Mouse (Mus musculus) stomach, embryonic 15.5 days (tissue): ENCODE measurements at regions not wholly inside any gene's neighbourhood (a gene's known extent, or its start where the extent isn't known, plus 50 kb on each side); places are given as distances from the start of the nearest gene placed in this dataset.

ENCODE experiments used
- ATAC-seq: fragments of 200-750 bp; cut with Nextera tagmentation; 2 replicates; pipeline ENCODE4 v1.8.0; 2017; ENCODE audit warnings: low read depth, moderate number of reproducible peaks, moderate TSS enrichment; ENCODE audit not compliant: insufficient read depth, low FRiP score
- H3K27ac ChIP-seq: fragments of 300-500 bp; sonication (generic); 2 replicates; pipeline ENCODE4 v1.5.1; 2015; ENCODE audit warnings: mild to moderate bottlenecking, inconsistent platforms
- H3K27me3 ChIP-seq: fragments of 300-500 bp; sonication (generic); replicated peaks from 2 replicates; pipeline ENCODE4 v1.6.1; 2015; ENCODE audit warnings: inconsistent platforms
- H3K36me3 ChIP-seq: fragments of 300-500 bp; sonication (generic); 2 replicates; pipeline ENCODE4 v1.6.1; 2015; ENCODE audit warnings: inconsistent platforms
- H3K4me1 ChIP-seq: fragments of 300-500 bp; sonication (generic); 2 replicates; pipeline ENCODE4 v1.6.1; 2015; ENCODE audit warnings: inconsistent platforms
- H3K4me2 ChIP-seq: fragments of 300-500 bp; sonication (generic); 2 replicates; pipeline ENCODE4 v1.6.1; 2015; ENCODE audit warnings: mild to moderate bottlenecking, inconsistent platforms
- H3K4me3 ChIP-seq: fragments of 300-500 bp; sonication (generic); replicated peaks from 2 replicates; pipeline ENCODE4 v1.5.1; 2015; ENCODE audit warnings: inconsistent platforms
- H3K9ac ChIP-seq: fragments of 300-500 bp; sonication (generic); 2 replicates; pipeline ENCODE4 v1.6.1; 2015; ENCODE audit warnings: inconsistent platforms
- H3K9me3 ChIP-seq: fragments of 300-500 bp; sonication (generic); 2 replicates; pipeline ENCODE4 v1.6.1; 2016; ENCODE audit warnings: inconsistent platforms
- WGBS: fragments of 180-500 bp; shearing (Covaris S2); methylation state at CpG from one replicate; pipeline ENCODE4 v1.1.7; 2015; 5-methylcytosine and 5-hydroxymethylcytosine counted together

DNA sequence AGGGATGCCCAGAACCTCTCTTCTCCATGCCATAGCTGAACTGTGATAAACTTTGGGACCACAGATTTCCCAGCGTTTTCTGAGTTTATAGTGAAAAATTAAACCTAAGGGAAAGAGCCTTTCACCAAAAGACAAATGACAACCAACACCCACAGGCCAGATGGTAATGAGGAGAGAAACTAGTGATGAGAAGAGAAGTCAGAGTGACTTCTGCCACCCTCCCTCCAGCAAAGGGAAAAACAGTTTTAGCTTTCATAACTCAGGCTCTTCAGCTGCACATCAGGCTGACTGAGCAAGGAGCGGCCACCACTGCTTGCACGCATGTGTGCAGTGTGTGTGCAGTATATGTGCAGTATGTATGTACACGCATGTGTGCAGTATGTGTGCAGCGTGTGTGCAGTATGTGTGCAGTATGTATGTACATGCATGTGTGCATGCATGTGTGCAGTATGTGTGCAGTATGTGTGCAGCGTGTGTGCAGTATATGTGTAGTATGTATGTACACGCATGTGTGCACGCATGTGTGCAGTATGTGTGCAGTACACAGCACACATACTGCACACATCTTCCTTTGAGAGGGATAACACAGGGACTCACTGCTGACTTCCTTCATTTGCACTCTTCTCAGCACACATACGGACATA, 208.1 kb upstream of the Ppargc1a start:
- Histone ChIP-seq H3K4me1 (no peaks in the 10 kb centered on the region), H3K36me3 (no peaks in the 10 kb centered on the region), H3K4me2 (no peak overlapping the region), H3K4me3 (no peak overlapping the region), H3K27me3 (no peaks in the 10 kb centered on the region), H3K9me3 (no peaks in the 10 kb centered on the region), H3K9ac (no peak overlapping the region), H3K27ac (no peak overlapping the region)
- WGBS: 90% methylated on average over 9 of the region's 9 CpGs
- no peak for ATAC-seq

DNA sequence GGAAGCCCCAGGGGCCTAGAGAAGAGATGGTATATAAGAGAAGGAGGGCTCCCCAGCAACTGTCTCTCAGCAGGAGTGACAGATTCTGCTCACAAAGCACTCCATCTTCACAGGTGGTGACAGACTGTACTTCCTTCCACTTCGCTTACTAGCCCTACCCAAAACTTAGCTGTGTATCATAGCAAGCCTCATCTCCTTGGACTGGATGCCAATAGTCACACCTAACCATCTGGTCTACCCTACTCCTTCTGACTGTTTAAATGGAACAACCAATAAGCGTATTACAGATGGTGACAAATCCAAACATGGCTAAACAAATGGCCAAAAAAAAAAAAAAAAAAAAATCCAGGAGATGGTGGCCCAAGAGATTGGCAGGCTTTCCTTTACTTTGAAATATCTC, 204.1 kb upstream of the Ppargc1a start:
- Histone ChIP-seq H3K4me2 (no peak overlapping the region), H3K9me3 (no peaks in the 10 kb centered on the region), H3K9ac (no peak overlapping the region), H3K27ac (no peak overlapping the region), H3K4me1 (no peaks in the 10 kb centered on the region), H3K4me3 (no peak overlapping the region), H3K27me3 (no peaks in the 10 kb centered on the region), H3K36me3 (no peaks in the 10 kb centered on the region)
- no peak for ATAC-seq
- 76% methylated on average over 2 of the region's 2 CpGs for WGBS

DNA sequence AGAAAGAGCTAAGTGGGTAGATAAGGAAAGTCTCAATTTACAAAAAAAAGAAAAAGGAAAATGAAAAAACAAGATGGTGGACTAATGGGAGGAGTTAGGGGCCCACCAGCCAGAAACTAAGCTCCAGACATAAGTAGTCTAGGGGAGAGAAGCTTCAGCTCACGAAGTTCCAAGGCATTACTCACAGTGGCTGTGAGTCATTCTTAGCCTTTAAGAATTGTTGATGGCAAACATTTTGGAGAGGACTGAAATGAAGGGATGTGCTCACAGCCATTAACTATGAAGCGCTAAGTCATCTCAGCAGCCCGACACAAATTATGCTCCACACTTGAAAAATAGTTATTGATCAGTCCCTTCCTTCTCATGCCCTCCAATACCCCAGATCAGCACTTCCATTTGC, 198.6 kb upstream of the Ppargc1a start:
- Histone ChIP-seq H3K27me3 (no peaks in the 10 kb centered on the region), H3K36me3 (no peaks in the 10 kb centered on the region), H3K27ac (no peak overlapping the region), H3K4me3 (no peak overlapping the region), H3K4me2 (no peak overlapping the region), H3K9me3 (no peaks in the 10 kb centered on the region), H3K4me1 (no peaks in the 10 kb centered on the region), H3K9ac (no peak overlapping the region)
- 76% methylated on average over 3 of the region's 3 CpGs for WGBS
- ATAC-seq: no peak

DNA sequence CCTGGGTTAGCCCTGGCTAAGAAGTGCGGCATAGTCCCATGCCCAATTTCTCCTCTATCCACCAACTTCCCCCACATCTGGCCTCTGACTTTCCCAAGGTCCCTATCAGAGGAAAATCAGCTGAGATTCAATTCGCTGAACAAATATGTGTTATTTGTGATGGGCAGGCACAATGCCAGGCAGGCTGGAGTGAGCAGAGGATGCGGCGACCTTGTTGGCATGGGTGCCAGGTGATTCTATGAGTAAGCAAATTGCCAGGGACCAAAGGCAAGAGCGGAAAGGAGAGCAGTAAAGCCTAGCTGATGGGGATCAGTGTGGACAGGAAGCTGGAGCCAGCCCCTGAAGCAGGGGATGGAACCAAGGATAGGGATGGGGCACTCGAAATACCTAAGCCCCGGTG, 196.9 kb upstream of the Ppargc1a start:
- no peak for ATAC-seq
- no peaks in the 10 kb centered on the region for H3K36me3 ChIP-seq
- H3K4me2 ChIP-seq: no peak overlapping the region
- 79% methylated on average over 7 of the region's 7 CpGs for WGBS
- H3K9ac ChIP-seq: no peak overlapping the region
- no peak overlapping the region for H3K27ac ChIP-seq
- H3K27me3 ChIP-seq: no peaks in the 10 kb centered on the region
- H3K4me3 ChIP-seq: no peak overlapping the region
- no peaks in the 10 kb centered on the region for H3K4me1 ChIP-seq
- H3K9me3 ChIP-seq: no peaks in the 10 kb centered on the region

- Histone ChIP-seq H3K27ac (no peak overlapping the region), H3K4me3 (no peak overlapping the region), H3K9ac (no peak overlapping the region), H3K4me1 (no peaks in the 10 kb centered on the region), H3K4me2 (no peak overlapping the region), H3K9me3 (no peaks in the 10 kb centered on the region), H3K27me3 (no peaks in the 10 kb centered on the region), H3K36me3 (no peaks in the 10 kb centered on the region)
- ATAC-seq: no peak
- WGBS: 50% methylated on average over 7 of the region's 7 CpGs
Measured at GRCm38 (mm10) chr5:51763599-51763998, 196.1 kb upstream of the Ppargc1a start.

DNA sequence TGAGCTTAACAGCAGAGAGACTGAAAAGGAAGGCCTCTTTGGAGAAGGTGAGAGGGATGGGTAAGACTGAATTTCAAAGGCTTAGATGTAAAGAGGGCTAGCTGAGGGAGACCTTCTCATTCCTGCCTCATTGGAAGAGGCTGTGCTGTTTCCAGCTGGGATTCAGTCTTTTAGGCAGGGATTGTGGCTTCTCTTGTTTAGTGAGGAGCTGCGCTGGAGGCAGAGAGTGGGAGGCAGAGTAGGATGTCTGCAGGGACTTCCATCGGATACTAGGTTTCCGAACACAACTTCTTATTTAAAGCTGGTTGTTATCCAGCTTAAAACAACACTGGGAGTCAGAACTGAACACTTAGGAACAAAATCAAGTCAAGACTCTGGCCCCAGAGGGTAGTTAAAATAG, 194.8 kb upstream of the Ppargc1a start:
- no peaks in the 10 kb centered on the region for H3K36me3 ChIP-seq
- H3K27me3 ChIP-seq: no peaks in the 10 kb centered on the region
- ATAC-seq: no peak
- no peaks in the 10 kb centered on the region for H3K4me1 ChIP-seq
- no peak overlapping the region for H3K4me2 ChIP-seq
- no peak overlapping the region for H3K4me3 ChIP-seq
- H3K9me3 ChIP-seq: no peaks in the 10 kb centered on the region
- no peak overlapping the region for H3K9ac ChIP-seq
- H3K27ac ChIP-seq: no peak overlapping the region
- WGBS: 63% methylated on average over 3 of the region's 3 CpGs

DNA sequence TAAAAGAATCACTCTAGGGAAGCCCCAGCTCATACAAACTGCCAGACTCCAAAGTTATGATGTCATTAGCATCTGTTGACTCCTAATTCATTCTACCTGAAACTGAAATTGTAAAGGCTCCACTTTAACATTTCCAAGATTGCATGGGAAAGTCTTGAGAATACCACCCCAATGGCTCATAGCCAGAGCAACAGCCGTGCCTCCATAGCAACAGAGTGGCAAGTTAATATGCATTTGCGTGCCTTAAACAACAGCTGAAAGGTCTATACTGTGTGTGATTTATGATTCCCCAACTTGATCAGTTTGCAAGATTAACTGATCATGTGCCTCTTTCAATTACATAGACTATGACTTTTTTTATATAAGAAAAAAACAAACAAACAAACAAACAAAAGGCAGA, 190.8 kb upstream of the Ppargc1a start:
- ATAC-seq: no peak
- Histone ChIP-seq H3K4me2 (no peak overlapping the region), H3K4me1 (no peaks in the 10 kb centered on the region), H3K9me3 (no peaks in the 10 kb centered on the region), H3K9ac (no peak overlapping the region), H3K27ac (no peak overlapping the region), H3K4me3 (no peak overlapping the region), H3K27me3 (no peaks in the 10 kb centered on the region), H3K36me3 (no peaks in the 10 kb centered on the region)
- 79% methylated on average over 2 of the region's 2 CpGs for WGBS

- Histone ChIP-seq H3K36me3 (no peaks in the 10 kb centered on the region), H3K9ac (no peak overlapping the region), H3K4me2 (no peak overlapping the region), H3K27ac (no peak overlapping the region), H3K27me3 (no peaks in the 10 kb centered on the region), H3K4me3 (no peak overlapping the region), H3K9me3 (no peaks in the 10 kb centered on the region), H3K4me1 (no peaks in the 10 kb centered on the region)
- no peak for ATAC-seq
- 87% methylated on average over 2 of the region's 2 CpGs for WGBS
Measured at GRCm38 (mm10) chr5:51757864-51758263, 190.3 kb upstream of the Ppargc1a start.

GRCm38 (mm10) chr5:51752024-51752423, 184.5 kb upstream of the Ppargc1a start:
- Histone ChIP-seq H3K27ac (no peak overlapping the region), H3K4me3 (no peak overlapping the region), H3K9ac (no peak overlapping the region), H3K9me3 (no peaks in the 10 kb centered on the region), H3K36me3 (no peaks in the 10 kb centered on the region), H3K27me3 (no peaks in the 10 kb centered on the region), H3K4me1 (no peaks in the 10 kb centered on the region), H3K4me2 (no peak overlapping the region)
- no peak for ATAC-seq
- 42% methylated on average over 4 of the region's 4 CpGs for WGBS

- H3K36me3 ChIP-seq: no peaks in the 10 kb centered on the region
- H3K9ac ChIP-seq: no peak overlapping the region
- H3K4me1 ChIP-seq: no peaks in the 10 kb centered on the region
- H3K4me2 ChIP-seq: no peak overlapping the region
- H3K27ac ChIP-seq: no peak overlapping the region
- ATAC-seq: no peak
- H3K9me3 ChIP-seq: no peaks in the 10 kb centered on the region
- no peaks in the 10 kb centered on the region for H3K27me3 ChIP-seq
- H3K4me3 ChIP-seq: no peak overlapping the region
- WGBS: 83% methylated on average over 8 of the region's 8 CpGs
Measured at GRCm38 (mm10) chr5:51750456-51750855, 182.9 kb upstream of the Ppargc1a start.

DNA sequence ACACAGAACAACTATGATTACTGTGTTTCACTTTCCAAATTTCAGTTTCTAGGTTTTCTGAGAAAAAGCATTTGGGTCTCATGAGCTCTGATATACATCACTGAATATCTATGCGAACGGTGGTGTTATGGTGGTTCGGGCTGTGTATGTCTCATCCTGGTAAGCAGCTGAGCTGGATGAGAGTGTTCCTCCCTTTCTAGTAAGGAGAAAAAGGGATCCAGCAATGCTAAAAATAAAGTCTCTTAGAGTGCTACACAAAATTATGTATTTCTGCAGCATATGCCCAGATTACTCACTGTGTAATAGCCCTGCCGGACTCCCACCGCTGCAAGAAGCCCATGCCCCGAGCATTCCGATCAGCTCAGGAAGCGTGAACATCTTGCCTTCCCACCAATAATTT, 173.4 kb upstream of the Ppargc1a start:
- H3K36me3 ChIP-seq: no peaks in the 10 kb centered on the region
- no peaks in the 10 kb centered on the region for H3K27me3 ChIP-seq
- no peaks in the 10 kb centered on the region for H3K9me3 ChIP-seq
- no peaks in the 10 kb centered on the region for H3K4me1 ChIP-seq
- H3K9ac ChIP-seq: no peak overlapping the region
- no peak overlapping the region for H3K4me2 ChIP-seq
- 96% methylated on average over 8 of the region's 8 CpGs for WGBS
- no peak overlapping the region for H3K4me3 ChIP-seq
- no peak overlapping the region for H3K27ac ChIP-seq
- no peak for ATAC-seq

DNA sequence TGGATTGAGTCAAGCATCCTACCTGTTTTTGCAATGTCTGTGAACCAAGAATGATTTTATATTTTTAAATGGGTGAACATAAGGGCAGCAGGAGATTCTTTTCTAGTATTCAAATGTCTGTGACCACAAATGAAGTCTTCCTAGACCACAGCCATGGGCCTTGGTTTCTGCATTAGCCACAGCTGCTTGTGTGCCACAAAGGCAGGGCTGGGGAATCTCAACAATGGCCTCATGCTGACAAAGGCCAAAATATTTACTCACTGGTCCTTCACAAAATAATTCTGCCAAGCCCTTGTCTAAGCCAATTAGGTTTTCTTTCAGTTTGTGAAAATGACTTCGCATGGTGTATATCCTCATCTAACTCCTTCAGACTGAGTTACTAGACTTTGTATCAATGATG, 162.7 kb upstream of the Ppargc1a start:
- Histone ChIP-seq H3K9me3 (no peaks in the 10 kb centered on the region), H3K27me3 (no peaks in the 10 kb centered on the region), H3K4me3 (no peak overlapping the region), H3K4me1 (no peaks in the 10 kb centered on the region), H3K27ac (no peak overlapping the region), H3K4me2 (no peak overlapping the region), H3K9ac (no peak overlapping the region), H3K36me3 (no peaks in the 10 kb centered on the region)
- WGBS: 83% methylated on average over 1 of the region's 1 CpGs
- ATAC-seq: no peak

DNA sequence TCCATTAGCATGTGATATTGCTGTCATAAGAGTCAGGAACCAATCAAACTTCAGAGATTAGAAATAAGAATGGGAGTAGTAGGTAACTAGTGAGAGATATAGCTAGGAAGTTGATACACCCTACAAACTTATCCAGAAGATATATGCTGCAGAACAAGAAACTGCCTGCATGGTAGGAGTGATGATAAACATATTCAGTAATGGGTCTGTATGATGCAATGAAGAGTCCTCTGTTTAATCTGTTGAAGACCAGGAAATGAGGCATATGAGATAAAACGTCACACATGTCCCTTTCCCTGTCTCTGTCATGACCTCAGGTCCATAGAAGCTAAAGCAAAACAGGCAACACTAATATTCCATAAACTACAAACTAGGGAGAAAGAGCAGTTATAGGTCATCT, 162.2 kb upstream of the Ppargc1a start:
- Histone ChIP-seq H3K9me3 (no peaks in the 10 kb centered on the region), H3K27ac (no peak overlapping the region), H3K4me3 (no peak overlapping the region), H3K4me2 (no peak overlapping the region), H3K27me3 (no peaks in the 10 kb centered on the region), H3K9ac (no peak overlapping the region), H3K36me3 (no peaks in the 10 kb centered on the region), H3K4me1 (no peaks in the 10 kb centered on the region)
- ATAC-seq: no peak
- 57% methylated on average over 1 of the region's 1 CpGs for WGBS
